Mouse (Mus musculus) layer of hippocampus, postnatal 14 days (tissue): Measurements from ENCODE around the gene Nanos2. TPM values are rescaled to one million over a fixed set of nuclear protein-coding genes. Genes with fewer than 3 reads are reported as not detected.
A peak's percentile ranks its signal among the peaks of the same experiment; 100 is the strongest.

Experiments
- DNase-seq, 2 experiments: peaks; one replicate each; pipeline ENCODE4 v3.0.0; 2021 to 2022; ENCODE audit warnings: low spot score in 2 of 2, mixed read lengths in 1 of 2
- long read RNA-seq, 2 experiments: library from polyadenylated mRNA; stranded (forward); transcript quantifications; one replicate each; pipeline ENCODE4 v2.0.0; 2021
- total RNA-seq, 2 experiments: library from RNA; stranded (reverse); gene quantifications; 2 replicates each; pipeline ENCODE4 v1.2.3; 2021

Nanos2 gene
- total RNA-seq: 1 to 10 TPM in 1 of 2 experiments, under 1 TPM in 1; 0.48 to 1.3 TPM
- long read RNA-seq, experiment 1: 0 reads
- long read RNA-seq, experiment 2: 0 reads

- DNase-seq: no peak
These were observed at the start of gene Nanos2 for GRCm38 (mm10) chr7:18987100-18987499. Gene Nanos2 (plus strand): TSS chr7:18987400.

- DNase-seq: no peak
These were observed 44.8 kb upstream of the Nanos2 start for GRCm38 (mm10) chr7:18942376-18942775.

GRCm38 (mm10) chr7:18942815-18943214 lies 44.4 kb upstream of the Nanos2 start:
- no peak for DNase-seq

GRCm38 (mm10) chr7:18948151-18948550 lies 39.0 kb upstream of the Nanos2 start:
- no peak for DNase-seq

- DNase-seq: peak in 1 of 2 experiments; percentile 60
These were observed 37.2 kb upstream of the Nanos2 start for GRCm38 (mm10) chr7:18949781-18950522.

- no peak for DNase-seq
These were observed 36.5 kb upstream of the Nanos2 start for GRCm38 (mm10) chr7:18950523-18951315.

- no peak for DNase-seq
These were observed 35.8 kb upstream of the Nanos2 start for GRCm38 (mm10) chr7:18951397-18951796.

GRCm38 (mm10) chr7:18957569-18958383 lies 29.4 kb upstream of the Nanos2 start:
- DNase-seq: peak in 1 of 2 experiments; percentile 65

- DNase-seq: no peak
These were observed 28.8 kb upstream of the Nanos2 start for GRCm38 (mm10) chr7:18958384-18958766.

GRCm38 (mm10) chr7:18959446-18959845 lies 27.8 kb upstream of the Nanos2 start:
- DNase-seq: no peak

- DNase-seq: no peak
These were observed 24.9 kb upstream of the Nanos2 start for GRCm38 (mm10) chr7:18962171-18962792.

- no peak for DNase-seq
These were observed 24.4 kb upstream of the Nanos2 start for GRCm38 (mm10) chr7:18962795-18963194.

- no peak for DNase-seq
These were observed 23.8 kb upstream of the Nanos2 start for GRCm38 (mm10) chr7:18963294-18963843.

GRCm38 (mm10) chr7:18965312-18965711 lies 21.9 kb upstream of the Nanos2 start:
- DNase-seq: no peak

GRCm38 (mm10) chr7:18967603-18968002 lies 19.6 kb upstream of the Nanos2 start:
- DNase-seq: no peak

- DNase-seq: no peak
These were observed 16.2 kb upstream of the Nanos2 start for GRCm38 (mm10) chr7:18970956-18971355.

GRCm38 (mm10) chr7:18978381-18978780 lies 8.8 kb upstream of the Nanos2 start:
- peak in 1 of 2 experiments; percentile 68 for DNase-seq

GRCm38 (mm10) chr7:18986503-18986902 lies 697 bp upstream of the Nanos2 start:
- no peak for DNase-seq

GRCm38 (mm10) chr7:18987747-18988146 lies 547 bp downstream of the Nanos2 start:
- DNase-seq: no peak

- DNase-seq: no peak
These were observed 1.6 kb downstream of the Nanos2 start for GRCm38 (mm10) chr7:18988780-18989179.

- DNase-seq: no peak
These were observed 2.8 kb downstream of the Nanos2 start for GRCm38 (mm10) chr7:18989995-18990394.
